Mouse (Mus musculus): ENCODE data around the gene Elp5. TPM values are rescaled to one million over a fixed set of nuclear protein-coding genes. Genes with fewer than 3 reads are reported as not detected.
A peak's percentile ranks its signal among the peaks of the same experiment; 100 is the strongest.
"Not testable (repeated sequence)": the region's sequence is repeated elsewhere in the genome, so short reads cannot be mapped to it uniquely, and the experiment has no call there.

Gene Elp5
- total RNA-seq, 2 experiments from 2014 or later: 106 to 109 TPM

GRCm38 (mm10) chr11:70016669-70017068 is 34.4 kb upstream of the Elp5 start, which contains the start of gene Dlg4:
Gene Dlg4 (plus strand): TSS chr11:70016942.
- no peak for DNase-seq (ENCODE audit: low spot score in 2 of 2)
- intact Hi-C loops (cut with DNase I): no loop called here

- DNase-seq (ENCODE audit: low spot score in 2 of 2); intact Hi-C loops (cut with DNase I): not testable (repeated sequence)
These were observed 33.9 kb upstream of the Elp5 start for GRCm38 (mm10) chr11:70016177-70016576.

- intact Hi-C loops (cut with DNase I): no loop called here
- DNase-seq (ENCODE audit: low spot score in 2 of 2): no peak
These were observed 33.4 kb upstream of the Elp5 start for GRCm38 (mm10) chr11:70015677-70016076.

GRCm38 (mm10) chr11:70014880-70015558 is 32.7 kb upstream of the Elp5 start, which contains the start of gene Acadvl:
Gene Acadvl (minus strand): TSS chr11:70015411.
- intact Hi-C loops (cut with DNase I): no loop called here
- DNase-seq (ENCODE audit: low spot score in 2 of 2): peak; percentile 89 to 93

GRCm38 (mm10) chr11:70014051-70014450 is 31.7 kb upstream of the Elp5 start:
- no peak for DNase-seq (ENCODE audit: low spot score in 2 of 2)
- intact Hi-C loops (cut with DNase I): no loop called here

GRCm38 (mm10) chr11:70013408-70013807 is 31.1 kb upstream of the Elp5 start:
- intact Hi-C loops (cut with DNase I): no loop called here
- DNase-seq (ENCODE audit: low spot score in 2 of 2): no peak

- DNase-seq (ENCODE audit: low spot score in 2 of 2): no peak
- intact Hi-C loops (cut with DNase I): no loop called here
These were observed 30.6 kb upstream of the Elp5 start for GRCm38 (mm10) chr11:70012931-70013330.

- intact Hi-C loops (cut with DNase I): no loop called here
- DNase-seq (ENCODE audit: low spot score in 2 of 2): no peak
These were observed 28.6 kb upstream of the Elp5 start for GRCm38 (mm10) chr11:70010961-70011360.

- intact Hi-C loops (cut with DNase I): no loop called here
- no peak for DNase-seq (ENCODE audit: low spot score in 2 of 2)
These were observed 28.2 kb upstream of the Elp5 start for GRCm38 (mm10) chr11:70010548-70010947.

GRCm38 (mm10) chr11:70010033-70010432 is 27.7 kb upstream of the Elp5 start:
- no peak for DNase-seq (ENCODE audit: low spot score in 2 of 2)
- intact Hi-C loops (cut with DNase I): no loop called here

- intact Hi-C loops (cut with DNase I): no loop called here
These were observed 23.2 kb upstream of the Elp5 start for GRCm38 (mm10) chr11:70005521-70005920.

GRCm38 (mm10) chr11:70002471-70002870 is 20.2 kb upstream of the Elp5 start:
- no peak for DNase-seq (ENCODE audit: low spot score in 2 of 2)
- intact Hi-C loops (cut with DNase I): loop anchor here (5.0 kb wide), 1 partner anchor 210 kb away; the partner anchor contains the start of gene Slc16a11

More at GRCm38 (mm10) chr11:70005521-70005920, 23.2 kb upstream of the Elp5 start:
- no peak for DNase-seq (ENCODE audit: low spot score in 2 of 2)

GRCm38 (mm10) chr11:70001865-70002264 is 19.5 kb upstream of the Elp5 start:
- no peak for DNase-seq (ENCODE audit: low spot score in 2 of 2)
- intact Hi-C loops (cut with DNase I): loop anchor here (5.0 kb wide), 1 partner anchor 210 kb away; the partner anchor contains the start of gene Slc16a11

GRCm38 (mm10) chr11:70001159-70001558 is 18.8 kb upstream of the Elp5 start:
- no peak for DNase-seq (ENCODE audit: low spot score in 2 of 2)
- intact Hi-C loops (cut with DNase I): loop anchor here (5.0 kb wide), 1 partner anchor 211 kb away; the partner anchor contains the start of gene Slc16a11

GRCm38 (mm10) chr11:70000396-70000898 is 18.1 kb upstream of the Elp5 start, which contains the start of gene Dvl2:
Gene Dvl2 (plus strand): TSS chr11:70000595.
- intact Hi-C loops (cut with DNase I): loop anchor here (1.0 to 5.0 kb wide), 2 partner anchors 21 to 212 kb away; partner anchors contain the start of gene Slc16a11
- peak; percentile 92 to 96 for DNase-seq (ENCODE audit: low spot score in 2 of 2)

GRCm38 (mm10) chr11:69999666-70000065 is 17.3 kb upstream of the Elp5 start:
- intact Hi-C loops (cut with DNase I): loop anchor here (1.0 to 5.0 kb wide), 2 partner anchors 22 to 213 kb away; partner anchors contain the start of gene Slc16a11

GRCm38 (mm10) chr11:69998567-69999491 is 16.5 kb upstream of the Elp5 start:
- intact Hi-C loops (cut with DNase I): no loop called here
- DNase-seq (ENCODE audit: low spot score in 2 of 2): no peak

More at GRCm38 (mm10) chr11:69999666-70000065, 17.3 kb upstream of the Elp5 start:
- no peak for DNase-seq (ENCODE audit: low spot score in 2 of 2)

GRCm38 (mm10) chr11:69997070-69997509 is 14.8 kb upstream of the Elp5 start:
- DNase-seq (ENCODE audit: low spot score in 2 of 2): peak; percentile 68 to 71
- intact Hi-C loops (cut with DNase I): no loop called here

- no peak for DNase-seq (ENCODE audit: low spot score in 2 of 2)
- intact Hi-C loops (cut with DNase I): no loop called here
These were observed 14.1 kb upstream of the Elp5 start for GRCm38 (mm10) chr11:69996161-69997061.

All from left cerebral cortex, postnatal 25 days (tissue).